Comparison of ENCODE assay signal across 8 mouse cellular contexts in the genomic region with DNA sequence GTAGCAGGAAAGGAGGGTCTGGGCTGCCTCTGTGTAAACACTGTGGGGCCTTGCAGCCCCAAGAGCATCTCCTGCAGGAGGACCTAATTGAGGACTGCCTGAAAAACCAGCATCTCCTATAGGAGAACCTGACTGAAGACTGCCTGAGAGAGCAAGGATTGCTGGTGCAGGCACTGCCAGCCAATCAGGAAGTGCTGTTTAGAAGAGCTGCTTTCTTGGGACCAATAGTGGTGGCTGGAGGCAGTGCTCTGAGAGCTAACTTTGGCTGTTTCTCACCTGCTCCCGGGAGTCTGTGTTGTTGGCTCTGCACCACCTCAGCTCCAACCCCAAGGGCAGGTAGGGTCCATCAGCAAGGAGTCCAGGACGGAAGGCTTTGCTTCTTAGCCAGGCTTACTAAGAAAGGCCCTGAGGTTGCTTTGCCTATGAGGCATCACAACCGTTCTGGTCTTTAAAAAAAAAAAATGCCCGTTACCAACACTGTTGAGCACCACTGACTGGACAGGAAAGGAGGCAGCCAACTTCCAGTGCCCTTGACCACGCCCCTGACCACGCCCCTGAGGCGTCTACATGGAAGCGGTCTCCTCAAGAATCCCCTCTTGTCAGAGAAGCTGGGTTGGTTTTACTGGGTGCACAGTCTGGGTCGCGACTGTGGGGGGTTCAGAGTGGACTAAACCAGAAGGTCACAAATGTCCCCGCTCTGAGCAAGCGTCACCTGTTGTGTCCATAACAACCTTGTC.
DNase-seq lines count a peak whose midpoint lies in the region; ATAC-seq and TF ChIP-seq lines count a peak whose summit lies in the region.
"Not testable (repeated sequence)": the region's sequence is repeated elsewhere in the genome, so short reads cannot be mapped to it uniquely, and the experiment has no call there.

No protein-coding gene starts in this region.

- not testable (repeated sequence) for TF ChIP-seq CTCF in layer of hippocampus, adult 2 months (conservative IDR thresholded peaks at IDR 0.05)

- peak; percentile 12; the same call in 1 of the 2 replicates for ATAC-seq in embryonic facial prominence, embryonic 12.5 days (ENCODE audit: insufficient number of reproducible peaks, insufficient read depth, low FRiP score, low TSS enrichment)
- not testable (repeated sequence) for ATAC-seq in heart, embryonic 16.5 days (replicated peaks; ENCODE audit: extremely low read depth, insufficient read depth, low FRiP score)
- peak; percentile 36; the same call in 1 of the 2 replicates for ATAC-seq in intestine, embryonic 16.5 days
- ATAC-seq in liver, embryonic 12.5 days: 0 out of 2 replicates have a peak, but pooled peaks have one; percentile 15
- 0 out of 2 replicates have a peak, but pooled peaks have one; percentile 5 for ATAC-seq in stomach, embryonic 16.5 days (ENCODE audit: insufficient read depth, low FRiP score)

- WGBS in embryonic facial prominence, embryonic 12.5 days: 47% methylated on average over 12 of the region's 12 CpGs
- 44% methylated on average over 12 of the region's 12 CpGs for WGBS in heart, embryonic 16.5 days
- WGBS in intestine, embryonic 16.5 days: 43% methylated on average over 12 of the region's 12 CpGs
- WGBS in liver, embryonic 12.5 days (ENCODE audit: insufficient replicate concordance): 35% methylated on average over 12 of the region's 12 CpGs
- 43% methylated on average over 12 of the region's 12 CpGs for WGBS in stomach, embryonic 16.5 days

- not testable (repeated sequence) for H3K4me3 ChIP-seq in embryonic facial prominence, embryonic 12.5 days; heart, embryonic 16.5 days (ENCODE audit: low read length); intestine, embryonic 16.5 days (ENCODE audit: low read length); layer of hippocampus, adult 2 months; liver, embryonic 12.5 days; stomach, embryonic 16.5 days (replicated peaks; ENCODE audit: low read length)

- not testable (repeated sequence) for H3K4me2 ChIP-seq in embryonic facial prominence, embryonic 12.5 days (replicated peaks); liver, embryonic 12.5 days
- H3K4me2 ChIP-seq in heart, embryonic 16.5 days (ENCODE audit: low read depth, low read length): peak overlapping the region; percentile 35; the same call in 1 of the 2 replicates
- peak overlapping the region; percentile 12; the same call in 1 of the 2 replicates for H3K4me2 ChIP-seq in intestine, embryonic 16.5 days (ENCODE audit: low read depth, low read length)
- H3K4me2 ChIP-seq in stomach, embryonic 16.5 days (ENCODE audit: low read depth, low read length): peak overlapping the region; percentile 19; the same call in 1 of the 2 replicates

- H3K27ac ChIP-seq in embryonic facial prominence, embryonic 12.5 days; heart, embryonic 16.5 days (ENCODE audit: low read length); liver, embryonic 12.5 days: not testable (repeated sequence)
- H3K27ac ChIP-seq in intestine, embryonic 16.5 days (ENCODE audit: low read length): peak overlapping the region; percentile 8; the same call in 1 of the 2 replicates
- H3K27ac ChIP-seq in layer of hippocampus, adult 2 months: 0 out of 2 replicates have a peak overlapping the region, but pooled peaks have one; percentile 43
- 0 out of 2 replicates have a peak overlapping the region, but pooled peaks have one; percentile 2 for H3K27ac ChIP-seq in stomach, embryonic 16.5 days (ENCODE audit: low read length)

- DNase-seq in ES-CJ7 (ENCODE audit: low read depth, low spot score): peak; percentile 79
- not testable (repeated sequence) for DNase-seq in layer of hippocampus, adult 2 months (ENCODE audit: low spot score in 2 of 2)
- peak; percentile 46 for DNase-seq in lung, postnatal 36 days

- not testable (repeated sequence) for H3K9me3 ChIP-seq in embryonic facial prominence, embryonic 12.5 days; heart, embryonic 16.5 days (replicated peaks; ENCODE audit: control insufficient read depth, low read length); intestine, embryonic 16.5 days (ENCODE audit: control insufficient read depth, low read length); liver, embryonic 12.5 days (replicated peaks); stomach, embryonic 16.5 days (replicated peaks; ENCODE audit: control insufficient read depth, low read length)

- H3K36me3 ChIP-seq in embryonic facial prominence, embryonic 12.5 days; heart, embryonic 16.5 days (ENCODE audit: control insufficient read depth, insufficient read depth); intestine, embryonic 16.5 days (ENCODE audit: control insufficient read depth, insufficient read depth, low read length); liver, embryonic 12.5 days; stomach, embryonic 16.5 days (ENCODE audit: control insufficient read depth, insufficient read depth, low read length): not testable (repeated sequence)

- not testable (repeated sequence) for H3K27me3 ChIP-seq in embryonic facial prominence, embryonic 12.5 days; heart, embryonic 16.5 days (ENCODE audit: control insufficient read depth, insufficient read depth, low read length); intestine, embryonic 16.5 days (replicated peaks; ENCODE audit: control insufficient read depth, insufficient read depth, low read length); liver, embryonic 12.5 days (replicated peaks); stomach, embryonic 16.5 days (ENCODE audit: control insufficient read depth, insufficient read depth, low read length)

- not testable (repeated sequence) for H3K4me1 ChIP-seq in embryonic facial prominence, embryonic 12.5 days; heart, embryonic 16.5 days (ENCODE audit: control insufficient read depth, insufficient read depth, low read length); intestine, embryonic 16.5 days (ENCODE audit: control insufficient read depth, insufficient read depth, low read length); liver, embryonic 12.5 days; stomach, embryonic 16.5 days (ENCODE audit: control insufficient read depth, insufficient read depth, low read length)

- H3K9ac ChIP-seq in embryonic facial prominence, embryonic 12.5 days; heart, embryonic 16.5 days (ENCODE audit: low read length); intestine, embryonic 16.5 days (ENCODE audit: low read depth, low read length); liver, embryonic 12.5 days; stomach, embryonic 16.5 days (ENCODE audit: low read length): not testable (repeated sequence)
